Mouse (Mus musculus) stomach, postnatal 0 days (tissue): ENCODE measurements around the gene Lingo2. TPM values are rescaled to one million over a fixed set of nuclear protein-coding genes. Genes with fewer than 3 reads are reported as not detected.

ENCODE experiments used
- ATAC-seq: fragments of 200-750 bp; cut with Nextera tagmentation; 2 replicates; pipeline ENCODE4 v1.8.0; 2017; ENCODE audit not compliant: low FRiP score, low TSS enrichment
- DNase-seq: peaks from one replicate; pipeline ENCODE4 v3.0.0-alpha.2; 2016; ENCODE audit warnings: low spot score
- H3K27ac ChIP-seq: fragments of 300-500 bp; sonication (generic); replicated peaks from 2 replicates; pipeline ENCODE4 v1.5.1; 2014; ENCODE audit warnings: mild to moderate bottlenecking, control low read depth
- H3K27me3 ChIP-seq: fragments of 300-500 bp; sonication (generic); 2 replicates; pipeline ENCODE4 v1.6.1; 2014; ENCODE audit warnings: low read length; ENCODE audit not compliant: control insufficient read depth, insufficient read depth
- H3K36me3 ChIP-seq: fragments of 300-500 bp; sonication (generic); 2 replicates; pipeline ENCODE4 v1.6.1; 2014; ENCODE audit warnings: low read length, mixed read lengths; ENCODE audit not compliant: control insufficient read depth, insufficient read depth
- H3K4me1 ChIP-seq: fragments of 300-500 bp; sonication (generic); replicated peaks from 2 replicates; pipeline ENCODE4 v1.6.1; 2014; ENCODE audit warnings: antibody characterized with exemption; ENCODE audit not compliant: control insufficient read depth, insufficient read depth
- H3K4me2 ChIP-seq: fragments of 300-500 bp; sonication (generic); replicated peaks from 2 replicates; pipeline ENCODE4 v1.6.1; 2014; ENCODE audit warnings: low read depth, mild to moderate bottlenecking, control low read depth, moderate library complexity
- H3K4me3 ChIP-seq: fragments of 300-500 bp; sonication (generic); 2 replicates; pipeline ENCODE4 v1.5.1; 2014; ENCODE audit warnings: low read depth, low read length, control low read depth
- H3K9ac ChIP-seq: fragments of 300-500 bp; sonication (generic); 2 replicates; pipeline ENCODE4 v1.6.1; 2014; ENCODE audit warnings: mild to moderate bottlenecking, low read length, control low read depth, mixed read lengths
- H3K9me3 ChIP-seq: fragments of 300-500 bp; sonication (generic); 2 replicates; pipeline ENCODE4 v1.6.1; 2016; ENCODE audit warnings: low read length; ENCODE audit not compliant: control insufficient read depth
- CTCF ChIP-seq: IDR thresholded peaks from 2 replicates; pipeline ENCODE4 v1.5.1; 2016; ENCODE audit warnings: antibody characterized with exemption, low read depth, mild to moderate bottlenecking, moderate library complexity
- EP300 ChIP-seq: optimal IDR thresholded peaks from 2 replicates; pipeline ENCODE3; 2016; ENCODE audit warnings: antibody characterized with exemption
- WGBS: fragments of 180-500 bp; shearing (Covaris S2); extraction: QIAGEN DNeasy Blood & Tissue Kit; methylation state at CpG from one replicate; pipeline ENCODE4 v1.1.7; 2014; 5-methylcytosine and 5-hydroxymethylcytosine counted together
- polyA plus RNA-seq: library from polyadenylated mRNA; unstranded; fragments of >200 nt; fragmentation: Nextera tagmentation; extraction: Ambion mirVana; gene quantifications from 2 replicates; pipeline ENCODE4 v1.2.1, GENCODE M21; 2015

The Lingo2 gene
- polyA plus RNA-seq, 1 experiment from 2014 or later = 0.50 TPM

- Histone ChIP-seq H3K4me2 (no peak overlapping the region), H3K27ac (no peak overlapping the region), H3K27me3 (no peaks in the 10 kb centered on the region), H3K36me3 (no peaks in the 10 kb centered on the region), H3K4me1 (no peaks in the 10 kb centered on the region), H3K9me3 (no peaks in the 10 kb centered on the region), H3K4me3 (no peak overlapping the region), H3K9ac (no peak overlapping the region)
- WGBS = 76% methylated on average over 2 of the region's 2 CpGs
- DNase-seq = no peak
- TF ChIP-seq CTCF (no peak), EP300 (no peak)
- ATAC-seq = no peak
These were observed 315.9 kb downstream of the Lingo2 start for GRCm38 (mm10) chr4:36635666-36636065.

- Histone ChIP-seq H3K36me3 (no peaks in the 10 kb centered on the region), H3K4me3 (no peak overlapping the region), H3K27me3 (no peaks in the 10 kb centered on the region), H3K9ac (no peak overlapping the region), H3K4me2 (no peak overlapping the region), H3K4me1 (no peaks in the 10 kb centered on the region), H3K9me3 (no peaks in the 10 kb centered on the region), H3K27ac (no peak overlapping the region)
- no peak for TF ChIP-seq EP300
- TF ChIP-seq CTCF = no peak
- DNase-seq (no peak), ATAC-seq (no peak)
- WGBS = 68% methylated on average over 5 of the region's 5 CpGs
These were observed 374.7 kb downstream of the Lingo2 start for GRCm38 (mm10) chr4:36576801-36577200.

DNA sequence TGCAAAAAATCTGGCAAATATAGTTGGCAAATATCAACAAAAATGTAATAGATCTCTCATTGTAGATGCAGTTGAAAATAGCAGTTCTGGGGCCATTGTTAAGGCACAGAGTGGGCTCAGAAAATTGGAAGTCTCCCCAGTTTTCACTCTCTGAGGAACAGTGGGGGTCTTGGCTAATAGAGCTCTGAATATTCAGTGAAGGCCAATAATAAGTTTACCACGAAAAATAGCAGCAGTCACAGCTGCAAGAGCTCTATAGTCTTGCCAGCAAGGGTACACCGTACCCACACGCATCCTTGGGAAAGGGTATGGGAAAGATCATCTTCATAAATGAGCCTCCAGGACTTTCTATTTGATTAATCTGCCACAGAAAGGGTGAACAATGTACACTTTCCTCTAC, 375.3 kb downstream of the Lingo2 start:
- H3K4me1 ChIP-seq = no peaks in the 10 kb centered on the region
- no peak overlapping the region for H3K4me2 ChIP-seq
- no peaks in the 10 kb centered on the region for H3K9me3 ChIP-seq
- TF ChIP-seq EP300 = no peak
- TF ChIP-seq CTCF = no peak
- 77% methylated on average over 3 of the region's 3 CpGs for WGBS
- H3K36me3 ChIP-seq = no peaks in the 10 kb centered on the region
- H3K27ac ChIP-seq = no peak overlapping the region
- no peak overlapping the region for H3K4me3 ChIP-seq
- ATAC-seq (no peak), DNase-seq (no peak)
- H3K9ac ChIP-seq = no peak overlapping the region
- no peaks in the 10 kb centered on the region for H3K27me3 ChIP-seq

DNA sequence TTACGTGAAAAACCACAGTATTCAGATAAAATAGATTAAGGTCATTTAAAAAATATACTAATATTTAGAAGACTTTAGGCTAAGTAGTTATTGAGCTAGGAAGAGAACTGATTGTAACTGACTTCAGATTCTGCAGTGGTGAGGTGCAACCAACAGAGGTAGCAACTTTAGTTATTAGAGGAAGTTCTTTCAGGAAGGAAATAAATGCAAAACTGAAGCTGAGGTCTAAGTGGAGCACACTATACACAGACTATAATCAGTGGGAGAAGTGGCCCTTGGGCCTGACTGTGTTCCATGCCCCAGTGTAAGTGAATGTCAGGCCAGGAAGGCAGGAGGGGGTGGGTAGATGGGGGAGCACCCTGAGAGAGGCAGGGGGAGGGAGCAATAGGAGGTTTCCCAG, 385.0 kb downstream of the Lingo2 start:
- H3K36me3 ChIP-seq = no peaks in the 10 kb centered on the region
- H3K4me3 ChIP-seq = no peak overlapping the region
- no peak overlapping the region for H3K4me2 ChIP-seq
- no peaks in the 10 kb centered on the region for H3K27me3 ChIP-seq
- ATAC-seq = no peak
- 86% methylated on average over 1 of the region's 1 CpGs for WGBS
- H3K27ac ChIP-seq = no peak overlapping the region
- no peak overlapping the region for H3K9ac ChIP-seq
- no peaks in the 10 kb centered on the region for H3K9me3 ChIP-seq
- DNase-seq = no peak
- TF ChIP-seq EP300 = no peak
- no peak for TF ChIP-seq CTCF
- H3K4me1 ChIP-seq = no peaks in the 10 kb centered on the region

GRCm38 (mm10) chr4:36560997-36561396, 390.6 kb downstream of the Lingo2 start:
- Histone ChIP-seq H3K9ac (no peak overlapping the region), H3K4me2 (no peak overlapping the region), H3K27ac (no peak overlapping the region), H3K9me3 (no peaks in the 10 kb centered on the region), H3K36me3 (no peaks in the 10 kb centered on the region), H3K4me3 (no peak overlapping the region), H3K4me1 (no peaks in the 10 kb centered on the region), H3K27me3 (no peaks in the 10 kb centered on the region)
- ATAC-seq (no peak), DNase-seq (no peak)
- WGBS = 31% methylated on average over 1 of the region's 1 CpGs
- no peak for TF ChIP-seq EP300
- no peak for TF ChIP-seq CTCF

DNA sequence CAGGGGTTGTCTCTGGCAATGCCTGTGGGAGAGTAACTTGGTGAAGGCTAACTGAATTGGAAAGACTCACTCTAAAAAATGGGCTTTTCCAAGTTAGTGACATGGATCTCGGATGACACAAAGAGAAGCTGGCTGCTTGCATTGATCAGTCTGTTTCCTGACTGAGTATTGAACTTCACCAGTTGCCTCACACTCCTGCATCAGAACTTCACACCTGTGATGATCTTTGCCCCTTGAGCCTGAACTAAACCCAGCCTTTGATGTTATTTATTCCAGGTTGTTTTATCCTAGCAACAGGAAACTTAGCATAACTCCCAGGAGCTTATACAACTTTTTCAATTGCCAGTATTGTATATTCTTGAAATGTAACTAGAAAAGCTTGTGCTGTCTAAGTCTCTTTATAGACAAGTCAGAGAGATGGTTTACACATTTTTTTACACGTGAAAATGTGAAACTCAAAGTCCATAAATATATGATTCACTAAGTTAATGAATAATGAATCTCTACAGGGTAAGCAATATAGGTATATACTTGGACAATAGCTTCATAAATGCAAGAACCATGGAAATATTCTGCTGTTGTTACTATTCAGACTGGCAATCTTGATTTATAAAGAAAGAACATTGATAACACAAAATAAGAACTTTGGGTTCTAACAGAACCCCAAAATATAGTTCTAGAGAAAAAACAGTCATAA, 410.7 kb downstream of the Lingo2 start:
- Histone ChIP-seq H3K27ac (no peak overlapping the region), H3K4me2 (no peak overlapping the region), H3K27me3 (no peaks in the 10 kb centered on the region), H3K4me3 (no peak overlapping the region), H3K9me3 (no peaks in the 10 kb centered on the region), H3K4me1 (no peaks in the 10 kb centered on the region), H3K36me3 (no peaks in the 10 kb centered on the region), H3K9ac (no peak overlapping the region)
- WGBS = 38% methylated on average over 2 of the region's 2 CpGs
- DNase-seq (no peak), ATAC-seq (no peak)
- TF ChIP-seq CTCF (no peak), EP300 (no peak)
